Mouse (Mus musculus) spleen, postnatal 36 days (tissue): ENCODE results near the gene Ubl7.
A peak's percentile ranks its signal among the peaks of the same experiment; 100 is the strongest.

ENCODE experiments used
- DNase-seq, 2 experiments: peaks; one replicate each; pipeline ENCODE4 v3.0.0; 2022; ENCODE audit warnings: low spot score in 2 of 2, mixed read lengths in 1 of 2

Ubl7 gene

DNA sequence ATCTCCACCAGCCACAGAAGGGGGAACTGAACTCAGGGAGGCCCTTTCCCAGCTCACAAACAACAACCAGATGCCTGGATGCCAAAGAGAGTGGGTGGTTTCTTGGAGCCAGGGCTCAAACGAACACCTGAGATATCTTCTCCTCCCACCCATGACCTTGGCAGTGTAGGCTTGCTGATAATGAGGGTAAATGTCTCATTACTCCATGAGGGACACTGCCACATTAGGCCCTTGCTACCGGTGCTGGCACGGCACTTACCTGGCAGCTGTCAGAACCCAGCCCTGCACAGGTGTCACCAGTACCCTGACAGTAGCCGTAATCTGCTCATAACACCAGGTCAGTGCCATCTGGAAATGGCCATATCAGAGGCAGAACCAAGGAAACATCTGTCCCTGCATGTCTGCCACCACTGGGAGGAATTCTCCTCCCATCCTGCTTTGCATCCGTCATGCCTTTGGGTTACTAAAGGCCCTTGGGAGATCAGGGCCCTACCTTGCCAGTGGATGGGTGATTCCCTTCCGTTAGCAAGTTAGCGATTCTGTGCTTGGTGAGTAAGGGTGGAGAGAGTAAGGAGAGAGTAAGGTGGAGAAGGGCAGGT is 37.7 kb downstream of the Ubl7 start:
- no peak for DNase-seq

- DNase-seq, result no peak
Observed at GRCm38 (mm10) chr9:57949102-57949704, 38.4 kb downstream of the Ubl7 start.

DNA sequence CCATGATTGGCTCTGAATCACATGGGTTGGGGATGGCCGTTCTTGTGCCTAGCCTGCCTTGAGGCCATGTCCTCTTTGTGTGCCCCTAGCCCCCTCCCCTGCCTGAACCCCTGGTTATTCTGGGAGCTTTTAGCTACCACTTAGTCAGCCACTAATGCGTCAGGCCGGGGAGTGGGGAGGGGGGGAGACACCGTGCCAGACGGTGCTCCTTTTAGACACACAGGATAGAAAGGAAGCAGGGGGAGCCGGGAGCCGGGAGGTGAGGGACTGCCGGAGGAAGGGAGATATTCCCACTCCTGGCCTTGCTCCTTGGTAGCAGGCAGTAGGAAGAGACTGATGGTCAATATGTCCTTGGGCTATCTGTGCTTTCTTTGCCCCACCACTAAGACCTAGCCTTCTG is 39.1 kb downstream of the Ubl7 start:
- DNase-seq, result no peak

- no peak for DNase-seq
Observed at GRCm38 (mm10) chr9:57950519-57950918, 39.7 kb downstream of the Ubl7 start.

GRCm38 (mm10) chr9:57951993-57952392 is 41.2 kb downstream of the Ubl7 start:
- DNase-seq, result no peak

GRCm38 (mm10) chr9:57954962-57955744 is 44.4 kb downstream of the Ubl7 start:
- peak; percentile 77 to 78 for DNase-seq

GRCm38 (mm10) chr9:57955764-57956163 is 45.0 kb downstream of the Ubl7 start:
- no peak for DNase-seq

DNA sequence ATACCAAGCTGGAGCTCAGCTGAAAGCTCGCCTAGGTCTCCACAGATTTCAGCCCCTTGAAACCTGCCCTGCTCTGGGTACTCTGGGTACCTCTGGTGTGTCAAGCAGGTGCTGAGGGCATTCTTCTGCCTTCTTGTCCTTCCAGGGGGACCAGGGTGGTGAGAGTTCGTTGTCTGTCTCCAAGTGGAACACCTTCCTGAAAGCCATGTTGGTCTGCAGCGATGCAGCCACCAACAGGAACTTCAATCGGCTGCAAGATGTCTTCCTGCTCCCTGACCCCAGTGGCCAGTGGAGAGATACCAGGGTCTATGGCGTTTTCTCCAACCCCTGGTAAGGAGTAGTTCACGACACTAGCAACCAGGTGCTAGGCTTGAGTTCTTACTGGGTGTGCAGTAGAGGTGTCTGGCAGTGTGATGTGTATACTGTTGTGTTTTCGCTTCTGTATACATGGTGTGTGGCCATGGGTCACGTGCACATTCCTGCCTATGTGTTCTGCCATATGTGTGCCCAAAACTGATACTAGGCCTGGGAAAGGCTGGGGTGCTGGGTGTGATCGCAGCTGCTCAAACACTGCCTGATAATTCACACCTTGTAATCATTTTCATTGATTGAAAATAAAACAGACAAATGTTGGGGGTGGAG is 45.5 kb downstream of the Ubl7 start:
- DNase-seq, result no peak

GRCm38 (mm10) chr9:57956838-57957236 is 46.1 kb downstream of the Ubl7 start:
- DNase-seq, result peak; percentile 73 to 77

DNA sequence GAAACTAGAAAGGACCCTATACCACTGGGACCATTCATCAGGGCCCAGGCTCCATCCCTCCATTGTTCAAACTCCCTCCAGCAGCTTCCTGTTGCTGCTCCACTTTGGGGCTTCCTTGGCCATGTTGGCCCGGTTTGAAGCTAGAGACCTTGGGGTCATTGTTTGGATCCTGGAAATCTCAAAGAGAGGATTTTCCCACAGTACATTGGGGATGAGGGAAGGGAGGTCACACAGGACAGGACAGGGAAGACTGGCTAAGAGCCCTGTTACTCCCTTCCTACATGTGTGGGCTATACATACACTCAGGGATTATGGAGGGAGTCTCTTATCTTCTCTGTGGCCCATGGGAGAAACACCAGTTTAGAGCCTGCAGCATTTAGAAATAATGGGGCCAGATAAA is 47.8 kb downstream of the Ubl7 start:
- DNase-seq, result no peak

DNA sequence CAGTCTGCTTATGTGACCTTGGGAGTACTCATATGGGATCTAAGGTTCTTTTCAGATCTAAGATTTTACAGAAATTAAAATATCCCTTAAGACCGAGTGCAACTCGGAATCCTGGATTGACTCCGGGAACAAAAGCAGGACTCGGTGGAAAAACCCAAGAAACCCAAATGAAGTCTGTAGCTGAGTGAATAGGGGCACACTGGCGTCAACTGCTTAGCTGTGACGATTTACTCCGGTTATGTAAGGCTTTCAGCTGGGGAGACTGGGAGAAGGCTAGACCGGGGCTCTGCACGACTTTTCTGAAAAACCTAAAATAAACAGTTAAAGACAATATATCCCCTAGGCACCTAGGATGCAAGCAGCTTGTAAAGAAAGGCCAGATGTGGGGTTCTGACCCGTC is 48.6 kb downstream of the Ubl7 start:
- DNase-seq, result no peak

DNA sequence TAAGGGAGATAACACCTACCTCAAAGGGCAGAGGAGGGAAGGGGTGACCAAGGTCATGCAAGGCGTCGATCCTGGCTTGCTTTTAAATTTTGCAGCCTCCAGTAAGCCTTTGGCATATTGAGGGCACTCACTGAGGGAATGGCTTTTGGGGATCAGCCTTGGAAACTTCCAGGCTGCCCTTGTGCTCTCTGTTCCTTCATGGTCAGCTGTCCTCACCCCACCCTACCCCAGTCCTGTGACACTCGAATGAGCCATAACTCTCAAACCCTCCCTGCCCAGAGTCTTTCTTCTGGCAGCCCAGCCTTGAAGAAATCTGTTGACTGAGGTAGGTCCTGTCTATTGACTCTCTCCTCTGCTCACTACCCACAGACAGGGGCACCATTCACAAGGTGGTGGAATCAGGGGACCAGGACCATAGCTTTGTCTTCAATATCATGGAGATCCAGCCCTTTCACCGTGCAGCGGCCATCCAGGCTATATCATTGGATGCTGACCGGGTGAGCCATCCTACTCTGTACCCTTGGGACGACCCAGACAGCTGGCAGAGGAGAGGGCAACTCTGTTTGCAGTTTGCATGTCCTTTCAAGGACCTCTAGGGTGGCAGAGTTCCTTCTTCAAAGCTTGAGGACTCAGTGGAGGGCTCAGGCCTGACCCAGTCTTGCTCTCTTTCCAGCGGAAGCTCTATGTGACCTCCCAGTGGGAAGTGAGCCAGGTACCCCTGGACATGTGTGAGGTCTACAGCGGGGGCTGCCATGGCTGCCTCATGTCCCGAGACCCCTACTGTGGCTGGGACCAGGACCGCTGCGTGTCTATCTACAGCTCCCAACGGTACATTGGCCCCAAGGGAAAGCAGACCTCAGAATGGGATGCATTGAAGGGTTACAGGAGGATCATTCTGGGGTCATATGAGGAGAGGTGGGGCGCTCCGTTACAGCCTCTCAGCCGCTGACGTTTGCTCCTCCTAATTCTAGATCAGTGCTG is 49.4 kb downstream of the Ubl7 start:
- DNase-seq, result no peak

- no peak for DNase-seq
Observed at GRCm38 (mm10) chr9:57961226-57961625, 50.4 kb downstream of the Ubl7 start.

DNA sequence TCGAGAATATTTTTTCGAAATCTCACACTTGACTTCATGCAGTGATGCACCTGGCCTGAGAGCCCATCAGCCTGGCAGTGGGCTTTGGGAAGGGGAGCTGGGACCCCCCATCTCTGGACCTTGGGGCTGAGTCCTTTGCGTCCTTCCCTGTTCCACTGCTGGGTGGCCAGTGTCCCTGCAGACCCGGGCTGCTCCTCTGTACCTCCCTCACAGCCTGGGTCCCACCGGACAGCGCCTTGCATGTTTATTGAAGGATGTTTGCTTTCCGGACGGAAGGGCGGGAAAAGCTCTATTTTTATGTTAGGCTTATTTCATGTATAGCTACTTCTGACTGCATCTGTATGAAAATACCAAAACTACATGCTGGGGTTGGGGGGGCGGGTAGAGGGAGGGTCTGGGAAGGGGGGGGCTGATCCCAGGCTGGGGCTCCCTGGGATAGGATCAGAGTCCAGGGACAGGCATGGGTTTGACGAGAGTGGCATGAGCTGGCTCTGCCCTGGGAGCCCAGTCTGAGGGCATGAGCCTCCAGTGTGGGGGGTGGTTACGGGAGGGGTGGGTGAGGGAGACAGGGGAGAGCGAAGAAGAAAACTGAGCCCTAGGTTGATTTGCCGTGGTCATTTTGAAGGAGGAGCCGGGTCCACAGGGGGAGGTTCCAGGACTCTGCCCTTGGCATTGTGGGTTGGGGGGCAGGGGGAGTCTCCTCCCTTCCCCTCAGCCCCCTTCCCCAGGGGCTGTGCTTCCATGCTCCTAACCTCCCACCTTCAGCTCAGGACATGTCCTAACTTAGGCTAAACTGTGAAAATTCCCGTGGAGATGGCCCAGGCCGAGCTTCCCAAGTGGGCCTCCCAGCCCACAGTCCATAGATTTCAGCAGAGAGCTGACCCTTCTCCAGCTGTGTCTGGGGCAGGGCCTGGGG is 51.3 kb downstream of the Ubl7 start:
- DNase-seq, result no peak

DNA sequence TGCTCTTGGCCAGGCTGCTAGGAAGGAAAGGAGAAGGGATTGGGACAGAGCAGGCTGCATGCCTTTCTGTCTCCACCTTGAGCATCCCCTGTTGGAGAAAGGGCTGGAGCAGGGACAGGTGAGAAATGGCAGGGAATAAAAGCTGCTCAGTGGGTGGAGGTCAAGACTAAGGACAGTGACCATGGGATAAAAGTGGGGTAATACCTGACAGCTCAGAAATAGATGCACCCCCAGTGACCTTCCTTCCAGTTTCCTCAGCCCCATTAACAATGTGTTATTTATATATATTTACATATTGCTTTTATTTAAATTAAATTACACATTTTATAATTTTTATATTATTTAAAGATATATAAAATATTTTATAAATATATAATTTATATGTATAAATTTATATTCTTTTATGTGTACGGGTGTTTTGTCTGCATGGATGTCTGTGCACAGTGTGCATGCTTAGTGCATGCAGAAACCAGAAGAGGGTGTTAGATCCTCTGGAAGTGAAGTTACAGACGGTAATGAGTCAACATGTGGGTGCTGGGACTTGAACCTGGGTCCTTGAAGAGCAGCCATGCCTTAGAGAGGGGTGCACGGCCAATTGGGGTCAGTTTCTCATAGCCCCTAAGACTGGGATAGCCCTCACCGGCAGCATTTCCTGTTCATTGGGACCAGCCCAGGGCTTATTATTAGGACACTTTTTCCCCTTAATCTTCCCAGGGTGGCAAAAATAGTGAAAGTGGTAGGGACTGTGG is 52.6 kb downstream of the Ubl7 start:
- no peak for DNase-seq

DNA sequence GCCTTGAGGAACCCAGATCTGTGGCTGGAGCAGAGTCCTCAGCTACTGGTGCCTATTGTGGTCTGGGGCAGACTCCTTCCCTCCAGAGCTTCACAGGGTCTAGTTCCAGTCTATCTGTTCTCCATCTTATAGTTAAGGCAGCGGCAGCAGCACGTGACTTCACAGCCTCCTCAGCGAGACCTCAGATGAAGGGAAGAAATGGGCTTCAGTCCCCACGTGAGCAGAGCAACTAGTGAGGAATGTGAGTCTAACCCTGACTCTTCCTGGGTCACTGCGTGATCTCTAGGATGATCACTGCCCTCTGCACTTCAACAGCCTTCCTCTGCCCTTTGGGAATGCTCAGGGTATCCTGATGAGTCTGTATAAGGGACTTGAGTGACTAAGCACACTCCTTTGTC is 53.2 kb downstream of the Ubl7 start:
- no peak for DNase-seq

- DNase-seq, result no peak
Observed at GRCm38 (mm10) chr9:57964528-57965250, 53.9 kb downstream of the Ubl7 start.

GRCm38 (mm10) chr9:57965281-57966185 is 54.8 kb downstream of the Ubl7 start:
- DNase-seq, result no peak
